Mouse (Mus musculus): Measurements from ENCODE around the gene Tnpo3. TPM values are rescaled to one million over a fixed set of nuclear protein-coding genes. Genes with fewer than 3 reads are reported as not detected.

The Tnpo3 gene
- polyA plus RNA-seq, 1 experiment from 2014 or later: 97.5 TPM

DNA sequence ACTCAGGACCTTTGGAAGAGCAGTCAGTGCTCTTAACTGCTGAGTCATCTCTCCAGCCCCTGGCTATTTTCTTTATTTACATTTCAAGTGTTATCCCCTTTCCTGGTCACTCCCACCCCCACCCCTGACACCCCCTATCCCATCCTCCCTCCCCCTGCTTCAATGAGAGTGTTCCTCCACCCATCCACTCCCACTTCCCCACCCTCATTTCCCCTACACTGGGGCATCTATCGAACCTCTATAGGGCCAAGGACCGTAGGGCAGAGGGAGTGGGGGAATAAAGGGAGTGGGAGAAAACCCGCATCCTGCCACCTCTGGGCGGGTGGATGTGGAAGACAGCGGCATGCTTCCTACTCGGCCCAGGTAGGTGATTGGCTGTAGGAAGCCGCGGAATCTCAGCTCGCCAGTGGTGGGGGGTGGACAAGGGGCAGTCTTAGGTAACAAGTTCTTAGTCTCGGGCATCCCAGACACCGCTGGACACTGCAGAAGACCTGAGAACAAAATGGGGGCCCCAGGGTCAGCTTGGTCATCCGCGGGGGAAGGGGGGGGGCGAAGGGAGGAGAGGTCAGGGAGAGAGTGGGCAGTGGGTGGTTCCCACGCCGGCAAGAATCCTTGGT is 29.3 kb upstream of the Tnpo3 start:
- Histone ChIP-seq H3K36me3 (ENCODE audit: control insufficient read depth, insufficient read depth, low read length) (no peaks in the 10 kb centered on the region), H3K9ac (ENCODE audit: low read length) (no peak overlapping the region), H3K4me2 (ENCODE audit: low read length) (no peak overlapping the region), H3K4me3 (ENCODE audit: low read depth, low read length) (no peak overlapping the region), H3K4me1 (ENCODE audit: control insufficient read depth, insufficient read depth, low read length) (no peaks in the 10 kb centered on the region), H3K27ac (ENCODE audit: low read depth, low read length) (no peak overlapping the region), H3K9me3 (replicated peaks; ENCODE audit: control insufficient read depth, low read length) (no peaks in the 10 kb centered on the region; the same call in 1 of the 2 replicates), H3K27me3 (replicated peaks; ENCODE audit: control insufficient read depth, insufficient read depth, low read length) (0 out of 2 replicates have a peak, but pooled peaks cover 3% of the 10 kb centered on the region)
- no peak for ATAC-seq
- no peak for DNase-seq (ENCODE audit: low spot score)
- 14% methylated on average over 16 of the region's 16 CpGs for WGBS

- DNase-seq (ENCODE audit: low spot score): no peak
- ATAC-seq: no peak
- no peaks in the 10 kb centered on the region for H3K9me3 ChIP-seq (replicated peaks; ENCODE audit: control insufficient read depth, low read length)
- H3K4me3 ChIP-seq (ENCODE audit: low read depth, low read length): no peak overlapping the region
- no peak overlapping the region for H3K27ac ChIP-seq (ENCODE audit: low read depth, low read length)
- H3K4me1 ChIP-seq (ENCODE audit: control insufficient read depth, insufficient read depth, low read length): no peaks in the 10 kb centered on the region
- H3K4me2 ChIP-seq (ENCODE audit: low read length): no peak overlapping the region
- WGBS: 85% methylated on average over 3 of the region's 3 CpGs
- no peak overlapping the region for H3K9ac ChIP-seq (ENCODE audit: low read length)
- 0 out of 2 replicates have a peak, but pooled peaks cover 3% of the 10 kb centered on the region for H3K27me3 ChIP-seq (replicated peaks; ENCODE audit: control insufficient read depth, insufficient read depth, low read length)
- H3K36me3 ChIP-seq (ENCODE audit: control insufficient read depth, insufficient read depth, low read length): no peaks in the 10 kb centered on the region
These were observed 28.0 kb upstream of the Tnpo3 start for GRCm38 (mm10) chr6:29637397-29638373.

DNA sequence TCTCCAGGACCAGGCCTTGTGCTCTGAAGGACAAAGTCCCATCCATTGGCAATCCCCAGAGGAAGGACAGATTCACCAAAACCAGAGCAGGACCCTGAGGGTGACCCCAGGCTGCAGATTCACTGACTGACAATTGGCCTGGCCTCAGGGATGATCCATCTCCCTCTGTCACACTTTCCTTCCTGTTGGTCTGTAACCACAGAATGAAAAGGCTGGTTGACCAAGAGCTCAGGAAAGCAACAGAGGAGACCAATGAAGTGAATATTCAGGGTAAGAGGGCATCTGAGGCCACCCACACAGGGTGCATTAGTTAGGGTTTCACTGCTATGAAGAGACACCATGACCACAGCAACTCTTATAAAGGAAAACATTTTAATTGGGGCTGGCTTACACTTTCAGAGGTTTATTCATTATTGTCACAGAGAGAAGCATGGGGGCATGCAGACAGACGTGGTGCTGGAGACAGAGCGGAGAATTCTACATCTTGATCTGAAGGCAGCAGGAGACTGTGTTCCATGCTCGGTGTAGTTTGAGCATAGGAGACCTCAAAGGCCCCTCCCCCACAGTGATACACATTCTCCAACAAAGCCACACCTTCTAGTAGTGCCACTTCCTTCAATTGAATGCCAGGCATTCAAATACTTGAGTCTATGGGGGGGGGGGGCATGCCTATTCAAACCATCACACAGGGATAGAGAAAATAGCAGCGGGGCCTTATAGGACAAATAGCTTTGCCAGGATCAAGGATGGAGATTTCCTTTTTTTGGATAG is 26.8 kb upstream of the Tnpo3 start:
- 0 out of 2 replicates have a peak, but pooled peaks cover 3% of the 10 kb centered on the region for H3K27me3 ChIP-seq (replicated peaks; ENCODE audit: control insufficient read depth, insufficient read depth, low read length)
- 90% methylated on average over 4 of the region's 4 CpGs for WGBS
- DNase-seq (ENCODE audit: low spot score) (no peak), ATAC-seq (no peak)
- no peaks in the 10 kb centered on the region for H3K36me3 ChIP-seq (ENCODE audit: control insufficient read depth, insufficient read depth, low read length)
- no peaks in the 10 kb centered on the region for H3K4me1 ChIP-seq (ENCODE audit: control insufficient read depth, insufficient read depth, low read length)
- H3K9ac ChIP-seq (ENCODE audit: low read length): no peak overlapping the region
- no peaks in the 10 kb centered on the region for H3K9me3 ChIP-seq (replicated peaks; ENCODE audit: control insufficient read depth, low read length)
- H3K4me3 ChIP-seq (ENCODE audit: low read depth, low read length): no peak overlapping the region
- no peak overlapping the region for H3K27ac ChIP-seq (ENCODE audit: low read depth, low read length)
- no peak overlapping the region for H3K4me2 ChIP-seq (ENCODE audit: low read length)

DNA sequence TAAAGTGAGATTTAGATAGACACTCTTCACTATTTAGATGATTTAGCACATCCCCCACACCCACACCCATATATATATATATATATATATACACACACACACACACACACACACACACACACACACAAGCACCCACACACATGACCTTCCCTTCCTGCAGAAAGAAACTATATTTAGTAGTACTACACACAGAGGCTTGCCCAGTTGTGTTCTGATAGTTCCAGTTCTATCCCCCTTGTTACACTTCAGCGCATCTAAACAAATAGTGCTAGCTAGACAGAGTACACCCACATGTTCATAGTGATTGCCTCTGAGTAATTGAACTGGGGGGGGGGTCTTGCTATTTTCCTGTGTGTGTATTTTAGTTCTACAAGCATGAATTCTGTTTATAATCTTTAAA is 24.9 kb upstream of the Tnpo3 start:
- no peak overlapping the region for H3K4me2 ChIP-seq (ENCODE audit: low read length)
- no peaks in the 10 kb centered on the region for H3K36me3 ChIP-seq (ENCODE audit: control insufficient read depth, insufficient read depth, low read length)
- WGBS: 79% methylated on average over 1 of the region's 1 CpGs
- no peak for DNase-seq (ENCODE audit: low spot score)
- no peaks in the 10 kb centered on the region for H3K9me3 ChIP-seq (replicated peaks; ENCODE audit: control insufficient read depth, low read length)
- H3K27me3 ChIP-seq (replicated peaks; ENCODE audit: control insufficient read depth, insufficient read depth, low read length): 0 out of 2 replicates have a peak, but pooled peaks cover under 1% of the 10 kb centered on the region
- no peak for ATAC-seq
- no peak overlapping the region for H3K9ac ChIP-seq (ENCODE audit: low read length)
- H3K27ac ChIP-seq (ENCODE audit: low read depth, low read length): no peak overlapping the region
- no peaks in the 10 kb centered on the region for H3K4me1 ChIP-seq (ENCODE audit: control insufficient read depth, insufficient read depth, low read length)
- no peak overlapping the region for H3K4me3 ChIP-seq (ENCODE audit: low read depth, low read length)

GRCm38 (mm10) chr6:29632552-29633292 is 23.0 kb upstream of the Tnpo3 start:
- no peak for ATAC-seq
- Histone ChIP-seq H3K4me2 (ENCODE audit: low read length) (no peak overlapping the region), H3K9ac (ENCODE audit: low read length) (no peak overlapping the region), H3K9me3 (replicated peaks; ENCODE audit: control insufficient read depth, low read length) (0 out of 2 replicates have a peak, but pooled peaks cover 3% of the 10 kb centered on the region), H3K27me3 (replicated peaks; ENCODE audit: control insufficient read depth, insufficient read depth, low read length) (no peaks in the 10 kb centered on the region), H3K36me3 (ENCODE audit: control insufficient read depth, insufficient read depth, low read length) (no peaks in the 10 kb centered on the region), H3K4me1 (ENCODE audit: control insufficient read depth, insufficient read depth, low read length) (no peaks in the 10 kb centered on the region), H3K4me3 (ENCODE audit: low read depth, low read length) (no peak overlapping the region), H3K27ac (ENCODE audit: low read depth, low read length) (no peak overlapping the region)
- WGBS: 55% methylated on average over 12 of the region's 12 CpGs
- DNase-seq (ENCODE audit: low spot score): no peak

- DNase-seq (ENCODE audit: low spot score): no peak
- no peaks in the 10 kb centered on the region for H3K36me3 ChIP-seq (ENCODE audit: control insufficient read depth, insufficient read depth, low read length)
- WGBS: 29% methylated on average over 10 of the region's 10 CpGs
- no peak overlapping the region for H3K27ac ChIP-seq (ENCODE audit: low read depth, low read length)
- H3K4me1 ChIP-seq (ENCODE audit: control insufficient read depth, insufficient read depth, low read length): no peaks in the 10 kb centered on the region
- no peak overlapping the region for H3K9ac ChIP-seq (ENCODE audit: low read length)
- H3K4me3 ChIP-seq (ENCODE audit: low read depth, low read length): no peak overlapping the region
- no peaks in the 10 kb centered on the region for H3K27me3 ChIP-seq (replicated peaks; ENCODE audit: control insufficient read depth, insufficient read depth, low read length)
- 0 out of 2 replicates have a peak, but pooled peaks cover 3% of the 10 kb centered on the region for H3K9me3 ChIP-seq (replicated peaks; ENCODE audit: control insufficient read depth, low read length)
- no peak for ATAC-seq
- H3K4me2 ChIP-seq (ENCODE audit: low read length): no peak overlapping the region
These were observed 22.3 kb upstream of the Tnpo3 start for GRCm38 (mm10) chr6:29631751-29632551.

DNA sequence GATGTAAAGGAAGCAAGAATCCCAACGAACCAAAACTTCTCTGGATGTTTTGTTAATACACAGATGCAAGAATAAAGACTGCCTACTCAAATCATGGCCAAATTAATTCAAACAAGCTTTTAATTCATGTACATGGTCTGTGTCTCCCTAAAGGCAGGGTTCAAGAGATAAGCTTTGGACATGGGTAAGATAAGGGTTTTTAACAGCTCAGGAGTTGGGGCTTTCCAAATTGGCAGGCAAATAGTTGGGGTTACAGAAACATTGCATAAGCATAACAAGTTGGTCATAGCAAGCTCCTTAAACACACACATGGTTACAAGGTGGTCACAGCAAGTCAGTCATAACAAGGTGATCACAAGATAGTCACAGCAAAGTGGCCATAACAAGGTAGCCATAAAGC is 20.5 kb upstream of the Tnpo3 start:
- no peaks in the 10 kb centered on the region for H3K27me3 ChIP-seq (replicated peaks; ENCODE audit: control insufficient read depth, insufficient read depth, low read length)
- WGBS: 84% methylated on average over 1 of the region's 1 CpGs
- no peak overlapping the region for H3K4me2 ChIP-seq (ENCODE audit: low read length)
- H3K27ac ChIP-seq (ENCODE audit: low read depth, low read length): no peak overlapping the region
- no peak for ATAC-seq
- H3K4me3 ChIP-seq (ENCODE audit: low read depth, low read length): no peak overlapping the region
- 0 out of 2 replicates have a peak, but pooled peaks cover 3% of the 10 kb centered on the region for H3K9me3 ChIP-seq (replicated peaks; ENCODE audit: control insufficient read depth, low read length)
- no peaks in the 10 kb centered on the region for H3K36me3 ChIP-seq (ENCODE audit: control insufficient read depth, insufficient read depth, low read length)
- H3K9ac ChIP-seq (ENCODE audit: low read length): no peak overlapping the region
- H3K4me1 ChIP-seq (ENCODE audit: control insufficient read depth, insufficient read depth, low read length): no peaks in the 10 kb centered on the region
- no peak for DNase-seq (ENCODE audit: low spot score)

All from forebrain, embryonic 14.5 days (tissue).